8 mouse cellular contexts compared by ENCODE assay signal in genomic region chr15:79027291-79028205, GRCm38 (mm10). TPM values are rescaled to one million over a fixed set of nuclear protein-coding genes. Genes with fewer than 3 reads are reported as not detected.
DNase-seq lines count a peak whose midpoint lies in the region; ATAC-seq and TF ChIP-seq lines count a peak whose summit lies in the region.

No protein-coding gene starts in this region.

- H3K27ac ChIP-seq in heart, embryonic 14.5 days (replicated peaks in 1 of 2; ENCODE audit: control insufficient read depth in 1 of 2, insufficient read depth in 1 of 2, low read depth in 2 of 2, low read length in 2 of 2): peak overlapping the region; percentile 85 to 95
- peak overlapping the region; percentile 95 for H3K27ac ChIP-seq in kidney, postnatal 0 days
- peak overlapping the region; percentile 95 for H3K27ac ChIP-seq in midbrain, embryonic 12.5 days (replicated peaks)

- peaks cover 29 to 31% of the 10 kb centered on the region in 2 experiments for H3K4me1 ChIP-seq in heart, embryonic 14.5 days (ENCODE audit: control insufficient read depth in 2 of 2, insufficient read depth in 2 of 2, low read length in 2 of 2)
- peaks cover 25% of the 10 kb centered on the region for H3K4me1 ChIP-seq in kidney, postnatal 0 days (replicated peaks; ENCODE audit: insufficient read depth, low read length)
- H3K4me1 ChIP-seq in midbrain, embryonic 12.5 days: peaks cover 49% of the 10 kb centered on the region

- H3K9me3 ChIP-seq in heart, embryonic 14.5 days (ENCODE audit: control insufficient read depth, low read length): no peaks in the 10 kb centered on the region
- H3K9me3 ChIP-seq in kidney, postnatal 0 days (replicated peaks; ENCODE audit: low read length): no peaks in the 10 kb centered on the region
- no peaks in the 10 kb centered on the region for H3K9me3 ChIP-seq in midbrain, embryonic 12.5 days

- no peak for ATAC-seq in heart, embryonic 14.5 days (ENCODE audit: insufficient number of reproducible peaks, insufficient read depth, low FRiP score, low read depth)
- peak; percentile 15; the same call in 1 of the 2 replicates for ATAC-seq in kidney, postnatal 0 days (replicated peaks; ENCODE audit: low FRiP score, low read depth)
- peak; percentile 20; the same call in 1 of the 2 replicates for ATAC-seq in midbrain, embryonic 12.5 days (ENCODE audit: low FRiP score, low read depth)

- peak overlapping the region; percentile 99 for H3K9ac ChIP-seq in heart, embryonic 14.5 days (ENCODE audit: low read length)
- H3K9ac ChIP-seq in kidney, postnatal 0 days (ENCODE audit: low read depth, low read length): peak overlapping the region; percentile 94
- peak overlapping the region; percentile 99 for H3K9ac ChIP-seq in midbrain, embryonic 12.5 days (replicated peaks)

- TF ChIP-seq CTCF in kidney, postnatal 0 days (IDR thresholded peaks at IDR 0.05; ENCODE audit: low read depth): no peak

- peak overlapping the region; percentile 64 to 81 for H3K4me3 ChIP-seq in heart, embryonic 14.5 days (ENCODE audit: control insufficient read depth in 1 of 2, insufficient read depth in 1 of 2, low read depth in 1 of 2, low read length in 2 of 2)
- H3K4me3 ChIP-seq in kidney, postnatal 0 days (replicated peaks; ENCODE audit: low read depth, low read length): peak overlapping the region; percentile 67
- H3K4me3 ChIP-seq in midbrain, embryonic 12.5 days: peak overlapping the region; percentile 76

- H3K27me3 ChIP-seq in heart, embryonic 14.5 days (ENCODE audit: control insufficient read depth, insufficient read depth, low read length): no peaks in the 10 kb centered on the region
- H3K27me3 ChIP-seq in kidney, postnatal 0 days (ENCODE audit: insufficient read depth, low read length): no peaks in the 10 kb centered on the region
- H3K27me3 ChIP-seq in midbrain, embryonic 12.5 days: peaks cover 24% of the 10 kb centered on the region; the same call in 1 of the 2 replicates

- peak overlapping the region; percentile 97 for H3K4me2 ChIP-seq in heart, embryonic 14.5 days (ENCODE audit: low read length)
- H3K4me2 ChIP-seq in kidney, postnatal 0 days (ENCODE audit: low read length): peak overlapping the region; percentile 81
- peak overlapping the region; percentile 98 for H3K4me2 ChIP-seq in midbrain, embryonic 12.5 days (replicated peaks)

- DNase-seq in right cerebral cortex, adult 18-20 months: peak; percentile 36
- DNase-seq in right cerebral cortex, postnatal 4 days: no peak
- DNase-seq in cerebellum, adult 9-11 months: peak; percentile 78
- peak; percentile 39 for DNase-seq in kidney, postnatal 0 days (ENCODE audit: low spot score)
- no peak for DNase-seq in urinary bladder, postnatal 36 days (ENCODE audit: low spot score in 2 of 2)
- DNase-seq in right cerebral cortex, postnatal 36 days (ENCODE audit: low spot score in 2 of 2): no peak

- 5% methylated on average over 45 of the region's 46 CpGs for WGBS in heart, embryonic 14.5 days
- WGBS in kidney, postnatal 0 days: 7% methylated on average over 45 of the region's 46 CpGs
- WGBS in midbrain, embryonic 12.5 days: 5% methylated on average over 41 of the region's 46 CpGs

- H3K36me3 ChIP-seq in heart, embryonic 14.5 days (ENCODE audit: control insufficient read depth, insufficient read depth, low read length): no peaks in the 10 kb centered on the region
- H3K36me3 ChIP-seq in kidney, postnatal 0 days (ENCODE audit: insufficient read depth, low read length): 0 out of 2 replicates have a peak, but pooled peaks cover 2% of the 10 kb centered on the region
- H3K36me3 ChIP-seq in midbrain, embryonic 12.5 days: no peaks in the 10 kb centered on the region

RNA-seq across cellular contexts. Expression of gene H1f0, which starts 0.7 kb away (rescaled TPM):
- polyA plus RNA-seq in heart, embryonic 14.5 days (2014; fragmentation: Nextera tagmentation; extraction: Ambion mirVana): 102 and 117 TPM in 2 replicates
- polyA plus RNA-seq in kidney, postnatal 0 days (2015; fragmentation: Nextera tagmentation; extraction: Ambion mirVana): 522 and 524 TPM in 2 replicates
- 547 and 575 TPM in 2 replicates for polyA plus RNA-seq in midbrain, embryonic 12.5 days (2016; fragmentation: Nextera tagmentation; extraction: Ambion mirVana)

RNA-seq across cellular contexts. Expression of gene Galr3, which starts 14.1 kb away (rescaled TPM):
- not detected in 2 replicates for polyA plus RNA-seq in heart, embryonic 14.5 days (2014; fragmentation: Nextera tagmentation; extraction: Ambion mirVana)
- 0.13 and 0.24 TPM in 2 replicates for polyA plus RNA-seq in kidney, postnatal 0 days (2015; fragmentation: Nextera tagmentation; extraction: Ambion mirVana)
- polyA plus RNA-seq in midbrain, embryonic 12.5 days (2016; fragmentation: Nextera tagmentation; extraction: Ambion mirVana): not detected in 2 replicates

RNA-seq across cellular contexts. Expression of gene Ankrd54, which starts 35.1 kb away (rescaled TPM):
- 20.2 and 23.0 TPM in 2 replicates for polyA plus RNA-seq in heart, embryonic 14.5 days (2014; fragmentation: Nextera tagmentation; extraction: Ambion mirVana)
- 42.5 and 42.6 TPM in 2 replicates for polyA plus RNA-seq in kidney, postnatal 0 days (2015; fragmentation: Nextera tagmentation; extraction: Ambion mirVana)
- polyA plus RNA-seq in midbrain, embryonic 12.5 days (2016; fragmentation: Nextera tagmentation; extraction: Ambion mirVana): 64.0 and 67.5 TPM in 2 replicates

RNA-seq across cellular contexts. Expression of gene Eif3l, which starts 47.4 kb away (rescaled TPM):
- 144 and 153 TPM in 2 replicates for polyA plus RNA-seq in heart, embryonic 14.5 days (2014; fragmentation: Nextera tagmentation; extraction: Ambion mirVana)
- polyA plus RNA-seq in kidney, postnatal 0 days (2015; fragmentation: Nextera tagmentation; extraction: Ambion mirVana): 199 and 218 TPM in 2 replicates
- 198 and 202 TPM in 2 replicates for polyA plus RNA-seq in midbrain, embryonic 12.5 days (2016; fragmentation: Nextera tagmentation; extraction: Ambion mirVana)

Comparison
In these comparisons a context has a peak if more than half of its experiments do, and no peak if none do; other contexts are left out.
1. DNase-seq: peak in right cerebral cortex, adult 18-20 months (single experiment), cerebellum, adult 9-11 months (single experiment) and kidney, postnatal 0 days (single experiment); none in right cerebral cortex, postnatal 4 days (single experiment), urinary bladder, postnatal 36 days (0 of 2) and right cerebral cortex, postnatal 36 days (0 of 2).
2. Peak in every context shown above with its lines, with median percentiles within 50 percentile points of each other: H3K27ac ChIP-seq, H3K4me2 ChIP-seq, H3K4me3 ChIP-seq and H3K9ac ChIP-seq.